Mouse (Mus musculus) frontal cortex, postnatal 36 days (tissue): Measurements from ENCODE around the gene Cpeb4.

Source experiments
- DNase-seq, 2 experiments: peaks; one replicate each; pipeline ENCODE4 v3.0.0; 2022; ENCODE audit warnings: low spot score in 2 of 2

The Cpeb4 gene

GRCm38 (mm10) chr11:31896905-31897304 lies 24.9 kb downstream of the Cpeb4 start:
- DNase-seq: no peak

- DNase-seq: no peak
Measured at GRCm38 (mm10) chr11:31899166-31899565, 27.2 kb downstream of the Cpeb4 start.

GRCm38 (mm10) chr11:31900736-31901135 lies 28.7 kb downstream of the Cpeb4 start:
- DNase-seq: no peak

GRCm38 (mm10) chr11:31902251-31903001 lies 30.4 kb downstream of the Cpeb4 start:
- DNase-seq: no peak

- no peak for DNase-seq
Measured at GRCm38 (mm10) chr11:31906499-31906898, 34.5 kb downstream of the Cpeb4 start.

- no peak for DNase-seq
Measured at GRCm38 (mm10) chr11:31907650-31908049, 35.6 kb downstream of the Cpeb4 start.

- DNase-seq: no peak
Measured at GRCm38 (mm10) chr11:31912958-31913357, 40.9 kb downstream of the Cpeb4 start.

- no peak for DNase-seq
Measured at GRCm38 (mm10) chr11:31917769-31918168, 45.8 kb downstream of the Cpeb4 start.

- DNase-seq: no peak
Measured at GRCm38 (mm10) chr11:31930051-31930450, 58.0 kb downstream of the Cpeb4 start.

- DNase-seq: no peak
Measured at GRCm38 (mm10) chr11:31935652-31936051, 63.6 kb downstream of the Cpeb4 start.

GRCm38 (mm10) chr11:31936910-31937525 lies 65.0 kb downstream of the Cpeb4 start:
- DNase-seq: peak in 1 of 2 experiments; percentile 69

GRCm38 (mm10) chr11:31940898-31941639 lies 69.1 kb downstream of the Cpeb4 start:
- peak; percentile 68 to 84 for DNase-seq

- peak in 1 of 2 experiments; percentile 28 for DNase-seq
Measured at GRCm38 (mm10) chr11:31941640-31942638, 69.9 kb downstream of the Cpeb4 start.

- no peak for DNase-seq
Measured at GRCm38 (mm10) chr11:31945471-31945870, 73.5 kb downstream of the Cpeb4 start.

- DNase-seq: peak in 1 of 2 experiments; percentile 31
Measured at GRCm38 (mm10) chr11:31948462-31949330, 76.7 kb downstream of the Cpeb4 start.

- DNase-seq: peak; percentile 78 to 90
Measured at GRCm38 (mm10) chr11:31949331-31949785, 77.3 kb downstream of the Cpeb4 start.

GRCm38 (mm10) chr11:31960071-31960470 lies 88.1 kb downstream of the Cpeb4 start:
- no peak for DNase-seq

- DNase-seq: no peak
Measured at GRCm38 (mm10) chr11:31963993-31964392, 92.0 kb downstream of the Cpeb4 start.

GRCm38 (mm10) chr11:31965256-31966134 lies 93.5 kb downstream of the Cpeb4 start, which contains the start of gene 4930524B15Rik:
Gene 4930524B15Rik (plus strand): TSS chr11:31965592.
- DNase-seq: no peak
